Mouse (Mus musculus) erythroblast, embryonic 14.5 days (primary cell): ENCODE results near the gene Rad51d. TPM values are rescaled to one million over a fixed set of nuclear protein-coding genes. Genes with fewer than 3 reads are reported as not detected.
"Not testable (repeated sequence)": the region's sequence is repeated elsewhere in the genome, so short reads cannot be mapped to it uniquely, and the experiment has no call there.

Experiments used
- H3K27me3 ChIP-seq: 2 replicates; pipeline ENCODE4 v1.6.1; 2012; ENCODE audit warnings: inconsistent platforms; ENCODE audit not compliant: control insufficient read depth
- H3K36me3 ChIP-seq: 2 replicates; pipeline ENCODE4 v1.6.1; 2012; ENCODE audit warnings: mild to moderate bottlenecking, inconsistent platforms; ENCODE audit not compliant: control insufficient read depth
- H3K4me1 ChIP-seq: 2 replicates; pipeline ENCODE4 v1.6.1; 2012; ENCODE audit warnings: inconsistent platforms; ENCODE audit not compliant: control insufficient read depth
- H3K4me3 ChIP-seq: replicated peaks from 2 replicates; pipeline ENCODE3; 2012; ENCODE audit warnings: moderate library complexity, mild to moderate bottlenecking, inconsistent platforms
- H3K9me3 ChIP-seq: 2 replicates; pipeline ENCODE4 v1.6.1; 2012; ENCODE audit warnings: low read length, inconsistent platforms, mixed read lengths; ENCODE audit not compliant: control insufficient read depth
- GATA1 ChIP-seq: IDR thresholded peaks from 2 replicates; pipeline ENCODE4 v1.6.1; 2012; ENCODE audit warnings: low read length, inconsistent platforms, mixed read lengths
- TAL1 ChIP-seq: IDR thresholded peaks from 3 replicates; pipeline ENCODE4 v1.6.1; 2012; ENCODE audit warnings: low read length, inconsistent platforms, mixed read lengths
- polyA plus RNA-seq: library from polyadenylated mRNA; stranded (reverse); fragments of >175 nt; gene quantifications from 2 replicates; pipeline ENCODE4 v1.2.3, GENCODE M21; 2012

Gene Rad51d
- polyA plus RNA-seq, 1 experiment = 0.19 TPM

- TF ChIP-seq GATA1 = no peak
- TF ChIP-seq TAL1 = no peak
- no peaks in the 10 kb centered on the region for H3K9me3 ChIP-seq
- no peak overlapping the region for H3K4me3 ChIP-seq
- H3K27me3 ChIP-seq = no peaks in the 10 kb centered on the region
- H3K4me1 ChIP-seq = peaks cover 71% of the 10 kb centered on the region
- H3K36me3 ChIP-seq = peaks cover 92% of the 10 kb centered on the region
Observed at GRCm38 (mm10) chr11:82837848-82838247, 52.6 kb downstream of the Rad51d start.

GRCm38 (mm10) chr11:82837192-82837591 lies 53.2 kb downstream of the Rad51d start:
- Histone ChIP-seq H3K27me3 (no peaks in the 10 kb centered on the region), H3K4me1 (peaks cover 70% of the 10 kb centered on the region), H3K4me3 (no peak overlapping the region), H3K36me3 (peaks cover 91% of the 10 kb centered on the region), H3K9me3 (no peaks in the 10 kb centered on the region)
- no peak for TF ChIP-seq GATA1
- no peak for TF ChIP-seq TAL1

GRCm38 (mm10) chr11:82835616-82836432 lies 54.6 kb downstream of the Rad51d start:
- Histone ChIP-seq H3K9me3 (no peaks in the 10 kb centered on the region), H3K4me1 (peaks cover 72% of the 10 kb centered on the region), H3K27me3 (no peaks in the 10 kb centered on the region), H3K36me3 (peaks cover 94% of the 10 kb centered on the region), H3K4me3 (no peak overlapping the region)
- TF ChIP-seq GATA1 = no peak

- not testable (repeated sequence) for H3K9me3 ChIP-seq, H3K27me3 ChIP-seq, H3K4me3 ChIP-seq
- peaks cover 95% of the 10 kb centered on the region for H3K36me3 ChIP-seq
- H3K4me1 ChIP-seq = peaks cover 60% of the 10 kb centered on the region
Observed at GRCm38 (mm10) chr11:82834359-82834758, 56.1 kb downstream of the Rad51d start.

- Histone ChIP-seq H3K36me3 (peaks cover 95% of the 10 kb centered on the region), H3K27me3 (no peaks in the 10 kb centered on the region), H3K4me1 (peaks cover 57% of the 10 kb centered on the region), H3K9me3 (no peaks in the 10 kb centered on the region), H3K4me3 (no peak overlapping the region)
- TF ChIP-seq GATA1 (no peak), TAL1 (no peak)
Observed at GRCm38 (mm10) chr11:82833929-82834328, 56.5 kb downstream of the Rad51d start.

GRCm38 (mm10) chr11:82832402-82832801 lies 58.0 kb downstream of the Rad51d start:
- Histone ChIP-seq H3K4me1 (peaks cover 42% of the 10 kb centered on the region), H3K36me3 (peaks cover 94% of the 10 kb centered on the region)
- not testable (repeated sequence) for H3K9me3 ChIP-seq, H3K4me3 ChIP-seq, H3K27me3 ChIP-seq

GRCm38 (mm10) chr11:82831008-82831893 lies 59.2 kb downstream of the Rad51d start:
- peaks cover 93% of the 10 kb centered on the region for H3K36me3 ChIP-seq
- peaks cover 40% of the 10 kb centered on the region for H3K4me1 ChIP-seq
- TF ChIP-seq GATA1 (no peak), TAL1 (no peak)

GRCm38 (mm10) chr11:82826818-82827217 lies 63.6 kb downstream of the Rad51d start:
- peaks cover 49% of the 10 kb centered on the region for H3K4me1 ChIP-seq
- no peaks in the 10 kb centered on the region for H3K27me3 ChIP-seq
- H3K36me3 ChIP-seq = peaks cover 94% of the 10 kb centered on the region
- H3K9me3 ChIP-seq = no peaks in the 10 kb centered on the region
- TF ChIP-seq TAL1 = no peak
- TF ChIP-seq GATA1 = no peak
- H3K4me3 ChIP-seq = no peak overlapping the region

More at GRCm38 (mm10) chr11:82831008-82831893, 59.2 kb downstream of the Rad51d start:
- H3K4me3 ChIP-seq = no peak overlapping the region
- H3K27me3 ChIP-seq = no peaks in the 10 kb centered on the region
- no peaks in the 10 kb centered on the region for H3K9me3 ChIP-seq

Other genes with a start within 250 kb of the Rad51d start
- 0.03 and 0.07 TPM in 2 replicates for gene Cct6b, start 126.3 kb downstream of the Rad51d start, polyA plus RNA-seq
- gene Zfp830, start 126.3 kb downstream of the Rad51d start, polyA plus RNA-seq = 1.7 and 2.0 TPM in 2 replicates
- 0.34 TPM in 2 replicates for gene Lig3, start 109.5 kb downstream of the Rad51d start, polyA plus RNA-seq
- gene Rffl, start 19.4 kb downstream of the Rad51d start, polyA plus RNA-seq = 4.5 and 6.4 TPM in 2 replicates
- gene Fndc8, start 1.5 kb upstream of the Rad51d start, polyA plus RNA-seq = 0.03 TPM in 1 of 2 replicates, not detected in the other
- gene Nle1, start 17.8 kb upstream of the Rad51d start, polyA plus RNA-seq = 1.0 and 2.2 TPM in 2 replicates
- gene Unc45b, start 19.9 kb upstream of the Rad51d start, polyA plus RNA-seq = not detected in 2 replicates
- 0.01 TPM in 1 of 2 replicates, not detected in the other for gene Slfn5, start 60.7 kb upstream of the Rad51d start, polyA plus RNA-seq
- 0.39 and 0.46 TPM in 2 replicates for gene Slfn9, start 101.2 kb upstream of the Rad51d start, polyA plus RNA-seq
- not detected in 2 replicates for gene Slfn8, start 130.2 kb upstream of the Rad51d start, polyA plus RNA-seq
- not detected in 2 replicates for gene Slfn2, start 174.5 kb upstream of the Rad51d start, polyA plus RNA-seq
- gene Slfn1, start 226.2 kb upstream of the Rad51d start, polyA plus RNA-seq = not detected in 2 replicates